Mouse (Mus musculus) myocyte (in vitro differentiated cells): ENCODE data around the gene Fbxl19. TPM values are rescaled to one million over a fixed set of nuclear protein-coding genes. Genes with fewer than 3 reads are reported as not detected.

Experiments used
- H3K27me3 ChIP-seq: one replicate; pipeline ENCODE4 v1.6.1; 2011; ENCODE audit not compliant: control insufficient read depth, insufficient read depth, insufficient read length
- H3K36me3 ChIP-seq: one replicate; pipeline ENCODE4 v1.6.1; 2011; ENCODE audit not compliant: control insufficient read depth, insufficient read depth
- H3K4me2 ChIP-seq: one replicate; pipeline ENCODE4 v1.6.1; 2011; ENCODE audit warnings: low read depth, control low read depth
- H3K4me3 ChIP-seq: one replicate; pipeline ENCODE4 v1.5.1; 2011; ENCODE audit warnings: mild to moderate bottlenecking, control low read depth, moderate library complexity
- H3K79me2 ChIP-seq: one replicate; pipeline ENCODE4 v1.6.1; 2011; ENCODE audit not compliant: control insufficient read depth, insufficient read depth
- H3ac ChIP-seq: one replicate; pipeline ENCODE4 v1.6.1; 2011; ENCODE audit not compliant: control insufficient read depth, insufficient read length
- CEBPB ChIP-seq: IDR thresholded peaks from 2 replicates; pipeline ENCODE4 v1.6.1; 2011; ENCODE audit warnings: mild to moderate bottlenecking, moderate library complexity; ENCODE audit not compliant: poor library complexity, insufficient read depth, severe bottlenecking
- E2F4 ChIP-seq: IDR thresholded peaks from one replicate; pipeline ENCODE4 v1.6.1; 2011; ENCODE audit warnings: mild to moderate bottlenecking, control low read depth, moderate library complexity; ENCODE audit not compliant: insufficient read depth
- MAX ChIP-seq: IDR thresholded peaks from one replicate; pipeline ENCODE4 v1.6.1; 2011; ENCODE audit warnings: low read depth, mild to moderate bottlenecking, control low read depth
- MYOD1 ChIP-seq, 3 experiments: IDR thresholded peaks; one replicate each; pipeline ENCODE4 v1.6.1; 2011; ENCODE audit warnings: control low read depth in 2 of 3, low read depth in 2 of 3, mild to moderate bottlenecking in 2 of 3, moderate library complexity in 1 of 3; ENCODE audit not compliant: insufficient read length in 2 of 3, control insufficient read depth in 1 of 3
- MYOG ChIP-seq, 3 experiments: IDR thresholded peaks; one replicate each; pipeline ENCODE4 v1.6.1; 2011; ENCODE audit warnings: control low read depth in 2 of 3, low read depth in 2 of 3, mild to moderate bottlenecking in 2 of 3; ENCODE audit not compliant: insufficient read length in 2 of 3, control insufficient read depth in 1 of 3, insufficient read depth in 1 of 3
- POLR2A ChIP-seq: IDR thresholded peaks from one replicate; pipeline ENCODE4 v1.6.1; 2011; ENCODE audit warnings: low read depth, mild to moderate bottlenecking, control low read depth, moderate library complexity; ENCODE audit not compliant: insufficient read length
- POLR2AphosphoS2 ChIP-seq: IDR thresholded peaks from one replicate; pipeline ENCODE4 v1.6.1; 2011; ENCODE audit warnings: low read depth, control low read depth; ENCODE audit not compliant: insufficient read length
- REST ChIP-seq: IDR thresholded peaks from one replicate; pipeline ENCODE4 v1.6.1; 2011; ENCODE audit warnings: mild to moderate bottlenecking, control low read depth, moderate library complexity; ENCODE audit not compliant: insufficient read depth, insufficient read length
- SRF ChIP-seq: IDR thresholded peaks from one replicate; pipeline ENCODE4 v1.6.1; 2011; ENCODE audit warnings: low read depth; ENCODE audit not compliant: control insufficient read depth, insufficient read length
- TCF12 ChIP-seq: IDR thresholded peaks from one replicate; pipeline ENCODE4 v1.6.1; 2011; ENCODE audit warnings: mild to moderate bottlenecking, control low read depth; ENCODE audit not compliant: poor library complexity, insufficient read depth, severe bottlenecking
- TCF3 ChIP-seq: IDR thresholded peaks from one replicate; pipeline ENCODE4 v1.6.1; 2011; ENCODE audit warnings: low read depth, control low read depth; ENCODE audit not compliant: insufficient read length
- USF1 ChIP-seq: IDR thresholded peaks from one replicate; pipeline ENCODE4 v1.6.1; 2011; ENCODE audit warnings: low read depth, mild to moderate bottlenecking, control low read depth, moderate library complexity
- polyA plus RNA-seq: library from polyadenylated mRNA; unstranded; fragments of >200 nt; fragmentation: generic; extraction: Trizol; gene quantifications from one replicate; pipeline ENCODE4 v1.2.1, GENCODE M21; 2012; ENCODE audit warnings: missing spikeins

Gene Fbxl19
- polyA plus RNA-seq, 1 experiment = 11.9 TPM

- no peaks in the 10 kb centered on the region for H3K27me3 ChIP-seq
- no peak overlapping the region for H3K4me3 ChIP-seq
- TF ChIP-seq SRF (no peak), MYOG (IDR thresholded peaks at IDR 0.05; ENCODE audit: control insufficient read depth in 1 of 3, insufficient read depth in 1 of 3, insufficient read length in 2 of 3, low read depth in 2 of 3) (no peak), CEBPB (no peak)
- H3K4me2 ChIP-seq = no peak overlapping the region
- H3K79me2 ChIP-seq = no peaks in the 10 kb centered on the region
- peaks cover 16% of the 10 kb centered on the region for H3K36me3 ChIP-seq
- no peak overlapping the region for H3ac ChIP-seq
These were observed 7.7 kb downstream of the Fbxl19 start for GRCm38 (mm10) chr7:127752069-127752468.

GRCm38 (mm10) chr7:127753158-127753557, 8.8 kb downstream of the Fbxl19 start:
- H3K27me3 ChIP-seq = no peaks in the 10 kb centered on the region
- TF ChIP-seq E2F4 (no peak), POLR2A (no peak), MYOG (IDR thresholded peaks at IDR 0.05; ENCODE audit: control insufficient read depth in 1 of 3, insufficient read depth in 1 of 3, insufficient read length in 2 of 3, low read depth in 2 of 3) (no peak), SRF (no peak), POLR2AphosphoS2 (no peak), TCF3 (no peak), USF1 (no peak), MYOD1 (IDR thresholded peaks at IDR 0.05; ENCODE audit: control insufficient read depth in 1 of 3, insufficient read length in 2 of 3, low read depth in 2 of 3) (no peak), REST (no peak), MAX (no peak), TCF12 (no peak)
- peaks cover 7% of the 10 kb centered on the region for H3K79me2 ChIP-seq
- H3K4me2 ChIP-seq = no peak overlapping the region
- peaks cover 22% of the 10 kb centered on the region for H3K36me3 ChIP-seq
- no peak overlapping the region for H3ac ChIP-seq
- H3K4me3 ChIP-seq = no peak overlapping the region

DNA sequence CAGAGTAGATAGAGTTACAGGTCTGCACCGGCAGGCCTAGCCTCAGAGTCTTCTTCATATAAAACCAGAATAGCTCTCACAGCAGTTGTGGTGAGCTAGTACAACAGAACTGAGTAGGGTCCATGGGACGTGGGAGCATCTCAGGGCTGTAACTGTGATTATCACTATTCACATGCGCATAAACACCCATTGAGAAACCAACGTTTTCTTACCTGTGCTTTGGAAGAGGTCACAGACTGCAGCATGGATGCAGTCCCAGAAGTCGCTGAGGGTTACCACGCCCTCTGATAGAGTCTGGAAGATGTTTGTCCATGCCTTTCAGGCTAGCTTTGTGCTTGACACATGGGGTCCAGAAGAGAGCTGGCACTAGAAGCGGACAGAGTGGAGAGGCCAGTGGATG, 9.4 kb downstream of the Fbxl19 start:
- Histone ChIP-seq H3K4me2 (no peak overlapping the region), H3K36me3 (peaks cover 22% of the 10 kb centered on the region), H3K79me2 (peaks cover 7% of the 10 kb centered on the region), H3ac (no peak overlapping the region), H3K4me3 (no peak overlapping the region), H3K27me3 (no peaks in the 10 kb centered on the region)
- TF ChIP-seq REST = no peak
- TF ChIP-seq CEBPB = no peak
- no peak for TF ChIP-seq TCF12
- TF ChIP-seq MYOG (IDR thresholded peaks at IDR 0.05; ENCODE audit: control insufficient read depth in 1 of 3, insufficient read depth in 1 of 3, insufficient read length in 2 of 3, low read depth in 2 of 3) = no peak
- TF ChIP-seq E2F4 = no peak
- no peak for TF ChIP-seq MAX
- TF ChIP-seq POLR2AphosphoS2 = no peak
- no peak for TF ChIP-seq TCF3
- TF ChIP-seq MYOD1 (IDR thresholded peaks at IDR 0.05; ENCODE audit: control insufficient read depth in 1 of 3, insufficient read length in 2 of 3, low read depth in 2 of 3) = no peak

- Histone ChIP-seq H3K4me3 (no peak overlapping the region), H3K36me3 (peaks cover 21% of the 10 kb centered on the region), H3ac (no peak overlapping the region), H3K27me3 (no peaks in the 10 kb centered on the region), H3K79me2 (peaks cover 7% of the 10 kb centered on the region), H3K4me2 (no peak overlapping the region)
- TF ChIP-seq POLR2AphosphoS2 (no peak), TCF12 (no peak), TCF3 (no peak), REST (no peak), USF1 (no peak), CEBPB (no peak), SRF (no peak), E2F4 (no peak), MYOD1 (IDR thresholded peaks at IDR 0.05; ENCODE audit: control insufficient read depth in 1 of 3, insufficient read length in 2 of 3, low read depth in 2 of 3) (no peak), POLR2A (no peak), MAX (no peak), MYOG (IDR thresholded peaks at IDR 0.05; ENCODE audit: control insufficient read depth in 1 of 3, insufficient read depth in 1 of 3, insufficient read length in 2 of 3, low read depth in 2 of 3) (no peak)
These were observed 15.4 kb downstream of the Fbxl19 start for GRCm38 (mm10) chr7:127759716-127760115.

DNA sequence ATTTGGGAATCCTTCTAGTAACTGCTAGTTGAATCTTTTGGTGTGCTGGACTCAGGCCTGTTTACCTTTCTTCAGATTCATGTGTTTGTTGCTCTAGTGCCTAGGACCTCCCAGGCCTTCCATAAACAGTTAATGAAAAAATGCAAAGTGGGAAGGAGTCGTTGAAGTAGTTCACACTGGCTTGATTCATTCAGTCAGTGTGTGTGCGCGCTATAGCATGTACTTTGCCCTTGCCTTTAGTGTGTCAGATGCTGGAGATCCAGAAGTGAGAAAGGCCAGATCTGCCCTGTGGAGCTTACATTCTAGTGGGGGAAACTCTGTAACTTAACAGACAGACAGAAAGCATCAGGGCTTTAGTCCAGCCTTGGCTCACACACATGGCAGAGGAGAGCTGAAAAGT, 16.1 kb downstream of the Fbxl19 start:
- no peak for TF ChIP-seq POLR2A
- no peak for TF ChIP-seq TCF12
- TF ChIP-seq TCF3 = no peak
- no peak overlapping the region for H3K4me2 ChIP-seq

More for the DNA sequence above, 16.1 kb downstream of the Fbxl19 start:
- Histone ChIP-seq H3ac (no peak overlapping the region), H3K4me3 (no peak overlapping the region), H3K79me2 (peaks cover 7% of the 10 kb centered on the region), H3K27me3 (no peaks in the 10 kb centered on the region), H3K36me3 (peaks cover 25% of the 10 kb centered on the region)
